Mouse (Mus musculus): ENCODE results near the gene Aasdh.
"Not testable (repeated sequence)": the region's sequence is repeated elsewhere in the genome, so short reads cannot be mapped to it uniquely, and the experiment has no call there.

Gene Aasdh

DNA sequence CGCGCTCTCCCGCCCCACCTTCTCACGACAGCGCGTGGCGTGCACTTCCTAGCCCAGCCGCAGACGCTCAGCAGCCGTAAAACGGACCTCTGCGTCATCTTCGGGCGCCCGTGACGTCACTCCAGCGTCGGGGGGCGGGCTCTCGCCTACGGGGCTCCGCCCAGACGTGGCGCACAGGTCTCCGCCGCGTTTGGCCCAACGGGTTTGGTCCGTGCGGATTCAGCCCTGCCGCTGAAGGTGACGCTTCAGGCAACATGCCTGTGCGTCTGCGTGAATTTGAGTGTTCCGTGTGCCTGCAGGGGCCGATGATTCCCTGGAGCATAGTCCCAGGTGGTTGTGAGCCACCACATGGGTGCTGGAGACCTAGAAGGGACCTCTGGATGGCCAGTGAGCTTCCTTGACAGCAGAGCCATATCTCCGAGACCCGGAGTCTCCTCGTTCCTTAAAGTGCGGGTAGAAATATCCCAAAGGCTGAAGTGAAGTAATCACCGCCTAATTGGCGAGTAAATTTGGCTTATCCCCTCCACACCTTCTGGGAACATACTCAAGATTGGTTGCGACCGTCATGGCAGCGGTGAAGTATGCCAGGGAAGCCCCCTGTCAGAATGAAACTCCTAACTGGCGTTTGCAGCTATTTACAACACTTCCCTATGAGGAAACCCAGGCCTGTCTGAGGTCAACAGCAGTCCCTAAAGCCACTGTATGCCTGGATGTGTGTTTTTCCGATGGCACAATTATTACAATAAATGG, at the start of gene Aasdh:
TSS of gene Aasdh (minus strand) at position 110 of the 750 bp plus-strand sequence.
- peak; percentile 97 for DNase-seq (ENCODE audit: low spot score)

DNA sequence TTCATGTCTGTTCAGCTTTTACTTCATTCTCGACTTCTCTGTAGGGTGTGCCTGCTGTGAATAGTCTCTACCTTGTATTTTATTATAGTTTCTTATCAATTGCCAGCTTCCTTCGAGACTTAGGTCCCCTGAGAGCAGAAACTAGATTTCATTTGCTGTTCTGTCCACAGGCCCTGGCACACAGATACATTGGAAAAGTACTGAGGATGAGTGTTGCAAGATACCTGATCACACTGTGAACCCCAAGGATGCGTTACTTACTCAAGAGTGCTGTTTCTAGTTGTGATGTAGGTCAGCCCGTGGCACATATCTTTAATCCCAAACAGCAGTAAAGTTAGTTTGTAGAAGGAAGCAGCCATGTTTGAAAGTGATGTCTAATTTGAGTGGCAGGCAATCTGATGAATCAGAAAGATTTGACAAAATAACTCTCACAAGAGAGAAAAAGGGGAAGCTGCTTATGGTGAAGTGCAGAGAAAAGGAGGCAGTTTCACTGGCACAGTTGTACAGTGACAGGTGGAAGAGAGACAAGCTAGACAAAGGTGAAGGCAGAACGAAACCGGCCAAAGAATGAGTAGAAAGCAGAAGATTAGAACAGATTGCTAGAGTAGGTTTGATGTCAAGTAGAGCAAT, 49.1 kb upstream of the Aasdh start:
- DNase-seq (ENCODE audit: low spot score), result no peak

GRCm38 (mm10) chr5:76953794-76954193, 48.5 kb upstream of the Aasdh start:
- DNase-seq (ENCODE audit: low spot score), result no peak

DNA sequence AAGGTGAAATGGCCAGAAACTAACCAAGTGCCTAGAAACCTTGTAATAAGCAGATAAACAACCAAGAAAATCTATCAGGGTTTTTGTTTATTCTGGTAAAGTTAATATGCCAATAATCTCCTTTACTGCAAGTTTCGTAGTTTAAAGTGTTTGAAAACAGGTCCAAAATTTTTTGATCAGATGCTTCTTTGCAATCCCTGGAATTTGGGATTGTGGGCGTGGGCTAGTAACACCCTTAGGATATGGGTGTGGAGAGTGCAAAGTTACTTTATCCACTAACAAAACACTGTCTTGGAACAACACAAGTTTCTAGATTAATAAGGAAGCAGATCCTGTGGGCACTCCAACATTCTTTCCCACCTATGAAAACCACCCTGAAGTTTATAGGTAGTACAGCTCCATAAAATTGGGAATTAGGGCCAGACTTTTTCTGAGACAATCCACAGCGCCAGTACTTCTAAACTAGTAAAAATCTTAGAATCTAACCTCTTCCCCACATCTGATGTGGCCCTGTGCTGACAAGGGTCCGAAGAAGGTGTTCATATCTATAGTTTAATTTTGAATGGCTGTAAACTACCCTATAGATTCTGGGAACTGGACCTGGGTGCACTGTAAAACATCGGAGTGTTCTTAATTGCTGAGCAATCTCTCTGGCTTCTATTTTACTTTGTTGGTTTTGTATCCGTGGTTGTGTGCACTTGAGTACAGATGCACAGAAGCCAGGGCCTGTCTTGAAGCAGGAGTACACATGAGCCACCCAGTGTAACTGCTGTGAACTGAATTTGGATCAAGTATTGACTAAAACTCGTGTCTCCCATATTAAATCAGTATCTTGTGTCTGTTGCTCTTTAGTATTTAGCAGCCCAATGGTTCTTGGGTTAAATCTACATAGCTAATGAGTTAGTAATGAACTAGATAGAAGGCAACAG, 47.1 kb upstream of the Aasdh start:
- DNase-seq (ENCODE audit: low spot score), result no peak

DNA sequence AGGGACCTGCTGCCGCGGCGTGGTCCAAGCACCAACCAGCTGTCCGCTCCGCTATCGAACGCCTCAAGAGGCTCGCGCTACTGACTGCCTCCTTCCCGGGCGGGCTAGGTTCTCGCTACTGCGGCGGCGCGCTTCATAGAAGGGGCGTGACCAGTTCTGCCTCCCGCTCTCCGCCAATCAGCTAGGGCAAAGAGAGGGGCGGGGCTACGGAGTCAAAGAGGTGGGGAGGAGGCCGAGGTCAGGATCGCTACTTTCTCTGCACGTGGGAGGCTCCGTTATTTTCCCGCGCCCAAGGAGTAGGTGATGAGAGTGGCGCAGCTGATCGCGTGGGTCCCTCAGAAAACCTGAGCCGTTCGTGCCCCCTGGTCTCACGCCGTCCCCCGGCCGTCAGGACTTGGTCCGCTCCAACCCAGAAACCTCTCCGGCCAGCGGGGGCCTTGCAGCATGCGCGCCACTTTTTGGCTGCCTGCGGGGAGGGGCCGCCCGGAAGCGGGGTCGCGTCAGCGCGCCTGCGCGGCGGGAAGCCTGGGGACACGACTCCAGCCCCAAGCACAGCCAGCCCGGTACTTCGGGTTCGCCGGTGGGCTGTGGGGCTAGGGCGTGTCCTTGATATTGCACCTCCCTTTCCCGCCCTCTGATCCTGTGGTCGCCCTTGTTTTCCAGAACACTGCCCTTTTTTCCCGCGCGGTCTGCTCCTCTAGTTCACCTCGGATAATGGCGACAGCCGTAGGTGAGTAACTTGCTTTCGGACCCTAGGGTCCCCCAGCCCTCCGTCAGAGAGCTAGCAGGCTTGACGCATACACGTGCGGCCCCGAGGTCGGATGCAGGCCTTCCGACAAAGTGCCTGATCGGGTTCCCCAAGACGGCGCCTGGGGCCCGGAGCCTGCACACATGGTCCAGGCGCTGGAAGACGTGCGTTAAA, 46.1 kb upstream of the Aasdh start, which contains the start of the genes Paics and Ppat:
TSS of gene Paics (plus strand) at position 202 of the 922 bp plus-strand sequence.
TSS of gene Ppat (minus strand) at position 473 of the 922 bp plus-strand sequence.
- peak; percentile 99 for DNase-seq (ENCODE audit: low spot score)

- DNase-seq (ENCODE audit: low spot score), result no peak
Observed at GRCm38 (mm10) chr5:76950343-76951105, 45.2 kb upstream of the Aasdh start.

DNA sequence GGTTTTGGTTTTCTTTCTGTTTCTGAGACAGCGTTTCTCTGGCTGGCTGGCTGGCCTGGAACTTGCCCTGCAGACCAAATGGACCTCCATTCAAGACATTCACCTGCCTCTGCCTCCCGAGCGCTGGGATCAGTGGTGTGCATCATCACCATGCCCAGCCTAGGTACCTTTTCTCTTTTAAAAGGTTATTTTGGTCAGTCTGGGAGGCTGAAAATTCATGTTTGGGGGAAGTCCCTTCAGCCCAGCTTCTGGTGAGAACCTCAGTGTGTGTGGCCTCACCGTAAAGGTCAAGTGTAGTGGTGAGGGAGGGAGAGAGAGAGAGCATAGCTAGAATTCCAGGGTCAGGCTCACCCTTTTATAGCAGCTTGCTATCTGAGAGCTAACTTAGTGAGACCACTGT, 42.4 kb upstream of the Aasdh start:
- DNase-seq (ENCODE audit: low spot score), result no peak

- DNase-seq (ENCODE audit: low spot score), result no peak
Observed at GRCm38 (mm10) chr5:76947142-76947541, 41.8 kb upstream of the Aasdh start.

GRCm38 (mm10) chr5:76945678-76946033, 40.3 kb upstream of the Aasdh start:
- DNase-seq (ENCODE audit: low spot score), result no peak

- DNase-seq (ENCODE audit: low spot score), result no peak
Observed at GRCm38 (mm10) chr5:76944965-76945677, 39.8 kb upstream of the Aasdh start.

DNA sequence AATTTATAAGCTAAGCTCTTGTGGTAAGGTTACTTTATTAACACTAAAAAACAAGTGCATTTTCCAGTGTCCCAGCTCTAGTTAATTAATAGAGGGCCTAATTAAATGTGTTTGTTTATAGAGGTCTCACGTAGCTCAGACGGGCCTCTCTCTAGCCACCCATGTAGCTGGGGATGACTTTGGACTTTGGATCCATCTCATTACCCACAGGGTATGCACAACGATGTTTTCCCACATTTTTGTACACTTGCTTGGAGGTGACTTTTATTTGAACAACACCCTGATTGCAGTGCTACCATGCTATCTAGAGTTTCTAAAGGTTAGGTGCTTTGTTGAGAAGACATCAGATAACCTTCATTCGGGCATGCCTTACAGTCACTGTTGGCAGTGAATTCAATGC, 37.2 kb upstream of the Aasdh start:
- DNase-seq (ENCODE audit: low spot score), result no peak

GRCm38 (mm10) chr5:76941975-76942374, 36.7 kb upstream of the Aasdh start:
- DNase-seq (ENCODE audit: low spot score), result no peak

GRCm38 (mm10) chr5:76939717-76940116, 34.4 kb upstream of the Aasdh start:
- DNase-seq (ENCODE audit: low spot score), result no peak

GRCm38 (mm10) chr5:76929180-76929877, 24.0 kb upstream of the Aasdh start:
- DNase-seq (ENCODE audit: low spot score), result no peak

DNA sequence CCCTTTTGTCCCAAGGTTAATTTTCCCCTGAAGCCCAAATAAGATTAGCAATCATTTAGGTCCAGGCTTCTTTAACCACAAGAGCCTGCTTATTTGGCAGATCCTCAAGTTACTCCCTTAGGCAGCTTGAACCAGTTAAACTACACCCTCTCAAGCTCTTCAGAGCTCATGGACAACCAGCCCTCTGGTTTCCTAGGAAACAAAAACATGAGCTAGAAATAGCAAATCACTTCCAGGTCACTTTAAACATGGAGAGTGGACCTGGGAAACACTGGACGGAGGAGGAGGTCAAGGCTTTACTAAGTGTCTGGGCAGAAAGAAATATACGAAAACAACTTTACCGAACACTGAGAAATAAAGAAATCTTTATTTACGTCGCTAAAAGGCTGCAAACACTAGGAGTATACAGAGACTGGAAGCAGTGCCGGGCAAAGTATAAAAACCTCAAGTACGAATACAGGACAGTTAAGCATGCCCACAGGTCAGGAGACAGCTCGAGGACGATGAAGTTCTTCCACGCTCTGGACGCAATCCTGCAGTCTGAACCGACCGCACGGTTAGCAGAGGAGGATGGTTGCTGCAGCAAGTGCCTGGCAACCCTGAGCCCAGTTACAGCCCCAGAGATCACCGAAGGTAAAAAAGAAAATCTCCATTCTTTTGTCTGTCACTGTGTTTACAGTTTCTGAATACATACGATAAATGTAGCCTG, 23.0 kb upstream of the Aasdh start:
- DNase-seq (ENCODE audit: low spot score), result no peak

DNA sequence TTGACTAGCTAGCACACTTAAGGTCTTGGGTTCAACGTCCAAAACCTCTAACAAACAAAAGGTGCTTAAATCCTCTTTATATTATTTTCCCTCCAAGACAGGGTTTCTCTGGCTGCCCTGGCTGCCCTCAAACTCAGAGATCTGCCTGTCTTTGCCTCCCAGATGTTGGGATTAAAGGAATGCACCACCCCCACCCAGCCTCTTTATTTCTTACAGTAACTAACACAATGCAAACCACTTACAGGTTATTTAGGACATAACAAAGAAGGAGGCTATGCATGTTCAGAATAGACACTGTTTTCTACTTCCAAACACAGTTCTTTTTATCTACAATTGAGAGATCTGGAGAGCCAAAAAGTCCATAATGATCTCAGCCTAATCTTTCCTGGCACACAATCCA, 19.0 kb upstream of the Aasdh start:
- DNase-seq (ENCODE audit: low spot score), result no peak

GRCm38 (mm10) chr5:76923428-76923827, 18.1 kb upstream of the Aasdh start:
- peak; percentile 59 for DNase-seq (ENCODE audit: low spot score)

DNA sequence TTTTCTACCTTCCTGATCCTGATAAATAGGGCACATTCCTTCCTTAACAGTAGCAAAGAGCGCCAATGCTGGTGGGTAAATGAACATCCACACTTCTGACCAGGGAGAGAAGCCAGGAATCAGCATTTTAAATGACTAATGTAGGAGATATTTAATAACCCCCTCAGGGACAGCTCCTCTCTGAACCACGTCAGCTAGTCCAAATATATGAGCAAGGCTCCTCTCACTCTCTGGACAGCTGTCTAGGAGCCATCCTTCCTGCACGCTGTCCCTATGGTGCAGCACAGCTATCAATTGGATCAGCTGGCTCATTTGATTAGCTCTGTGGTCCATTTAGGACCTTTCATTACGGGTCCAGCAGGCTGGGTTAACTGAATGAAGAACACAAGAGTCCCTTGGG, 17.5 kb upstream of the Aasdh start:
- DNase-seq (ENCODE audit: low spot score), result no peak

- not testable (repeated sequence) for DNase-seq (ENCODE audit: low spot score)
Observed at GRCm38 (mm10) chr5:76912522-76912921, 7.2 kb upstream of the Aasdh start.

Measured in urinary bladder, postnatal 14 days (tissue).